Comparison of ENCODE assay signal across 11 mouse cellular contexts in genomic region chr9:84073237-84073636, GRCm38 (mm10).
"Had no signal": no experiment of that assay in that cellular context is flagged by ENCODE, and none has a peak within 500 bp of the region (broad histone marks: within the 10 kb centered on the region; RNA-seq: fewer than 3 reads in every experiment).

No protein-coding gene starts in this region.

- H3K27ac ChIP-seq: liver, embryonic 14.5 days; neural tube, embryonic 13.5 days had no signal

- H3K36me3 ChIP-seq: neural tube, embryonic 13.5 days had no signal

- H3K9ac ChIP-seq: liver, embryonic 14.5 days; neural tube, embryonic 13.5 days had no signal

- H3K4me3 ChIP-seq: neural tube, embryonic 13.5 days had no signal

- H3K27me3 ChIP-seq: neural tube, embryonic 13.5 days had no signal

- DNase-seq: kidney, adult 11 months; kidney, postnatal 14 days; lung, adult 18-20 months; midbrain, embryonic 14.5 days; retina, postnatal 1 day; right cerebral cortex, postnatal 4 days; spleen, adult 18-20 months; thymus, adult 2 months; thymus, postnatal 25 days had no signal

- H3K4me2 ChIP-seq: neural tube, embryonic 13.5 days had no signal

- H3K4me1 ChIP-seq: neural tube, embryonic 13.5 days had no signal

- H3K9me3 ChIP-seq: neural tube, embryonic 13.5 days had no signal
